Mouse (Mus musculus): Measurements from ENCODE around the gene Fut2.

- no peak for TF ChIP-seq POLR2AphosphoS2 (IDR thresholded peaks at IDR 0.05; ENCODE audit: low read depth, low read length)
- no peak for TF ChIP-seq CHD2 (IDR thresholded peaks at IDR 0.05; ENCODE audit: low read length)
- TF ChIP-seq CTCF (conservative IDR thresholded peaks at IDR 0.05 in 1 of 2, IDR thresholded peaks at IDR 0.05 in 1 of 2; ENCODE audit: low read depth in 2 of 2, low read length in 2 of 2), result no peak
- TF ChIP-seq ETS1 (conservative IDR thresholded peaks at IDR 0.05; ENCODE audit: low read depth, low read length), result no peak
- TF ChIP-seq MAZ (IDR thresholded peaks at IDR 0.05; ENCODE audit: low read depth, low read length), result no peak
- no peak for TF ChIP-seq USF1 (IDR thresholded peaks at IDR 0.05; ENCODE audit: low read depth, low read length)
- no peak for TF ChIP-seq BHLHE40 (IDR thresholded peaks at IDR 0.05; ENCODE audit: low read depth, low read length)
- TF ChIP-seq POLR2A (IDR thresholded peaks at IDR 0.05; ENCODE audit: low read depth, low read length), result no peak
Measured at GRCm38 (mm10) chr7:45711316-45712021, 45.3 kb upstream of the Fut2 start.
